Mouse (Mus musculus): ENCODE data around the gene Nol8. TPM values are rescaled to one million over a fixed set of nuclear protein-coding genes. Genes with fewer than 3 reads are reported as not detected.
A peak's percentile ranks its signal among the peaks of the same experiment; 100 is the strongest.

The Nol8 gene
- polyA plus RNA-seq, 1 experiment from 2014 or later = 27.8 TPM

- no peak overlapping the region for H3K4me2 ChIP-seq (replicated peaks; ENCODE audit: low read depth, low read length)
- no peaks in the 10 kb centered on the region for H3K4me1 ChIP-seq (replicated peaks; ENCODE audit: control insufficient read depth, insufficient read depth, low read length)
- H3K27me3 ChIP-seq (ENCODE audit: control insufficient read depth, insufficient read depth, low read length) = no peaks in the 10 kb centered on the region
- ATAC-seq (ENCODE audit: low FRiP score) = no peak
- 94% methylated on average over 2 of the region's 2 CpGs for WGBS
- no peak overlapping the region for H3K27ac ChIP-seq (ENCODE audit: low read depth, low read length)
- H3K9me3 ChIP-seq (ENCODE audit: control insufficient read depth, low read length) = no peaks in the 10 kb centered on the region
- no peak for DNase-seq (ENCODE audit: low spot score)
- no peak overlapping the region for H3K9ac ChIP-seq (ENCODE audit: low read depth, low read length)
- no peak overlapping the region for H3K4me3 ChIP-seq (ENCODE audit: low read depth, low read length)
- H3K36me3 ChIP-seq (ENCODE audit: control insufficient read depth, insufficient read depth, low read length) = no peaks in the 10 kb centered on the region
Observed at GRCm38 (mm10) chr13:49639965-49640364, 12.9 kb upstream of the Nol8 start.

- Histone ChIP-seq H3K4me3 (ENCODE audit: low read depth, low read length) (no peak overlapping the region), H3K9me3 (ENCODE audit: control insufficient read depth, low read length) (no peaks in the 10 kb centered on the region), H3K36me3 (ENCODE audit: control insufficient read depth, insufficient read depth, low read length) (no peaks in the 10 kb centered on the region), H3K9ac (ENCODE audit: low read depth, low read length) (no peak overlapping the region), H3K4me1 (replicated peaks; ENCODE audit: control insufficient read depth, insufficient read depth, low read length) (no peaks in the 10 kb centered on the region), H3K27ac (ENCODE audit: low read depth, low read length) (no peak overlapping the region), H3K4me2 (replicated peaks; ENCODE audit: low read depth, low read length) (no peak overlapping the region), H3K27me3 (ENCODE audit: control insufficient read depth, insufficient read depth, low read length) (no peaks in the 10 kb centered on the region)
- WGBS = 78% methylated on average over 6 of the region's 6 CpGs
- ATAC-seq (ENCODE audit: low FRiP score) (no peak), DNase-seq (ENCODE audit: low spot score) (no peak)
Observed at GRCm38 (mm10) chr13:49642650-49643049, 10.2 kb upstream of the Nol8 start.

GRCm38 (mm10) chr13:49643669-49644362 lies 9.1 kb upstream of the Nol8 start:
- no peaks in the 10 kb centered on the region for H3K9me3 ChIP-seq (ENCODE audit: control insufficient read depth, low read length)
- no peaks in the 10 kb centered on the region for H3K4me1 ChIP-seq (replicated peaks; ENCODE audit: control insufficient read depth, insufficient read depth, low read length)
- DNase-seq (ENCODE audit: low spot score) (no peak), ATAC-seq (ENCODE audit: low FRiP score) (no peak)
- no peak overlapping the region for H3K4me3 ChIP-seq (ENCODE audit: low read depth, low read length)
- no peak overlapping the region for H3K4me2 ChIP-seq (replicated peaks; ENCODE audit: low read depth, low read length)
- H3K9ac ChIP-seq (ENCODE audit: low read depth, low read length) = no peak overlapping the region
- H3K27me3 ChIP-seq (ENCODE audit: control insufficient read depth, insufficient read depth, low read length) = no peaks in the 10 kb centered on the region
- no peak overlapping the region for H3K27ac ChIP-seq (ENCODE audit: low read depth, low read length)
- no peaks in the 10 kb centered on the region for H3K36me3 ChIP-seq (ENCODE audit: control insufficient read depth, insufficient read depth, low read length)

- WGBS = 89% methylated on average over 2 of the region's 2 CpGs
- ATAC-seq (ENCODE audit: low FRiP score) (no peak), DNase-seq (ENCODE audit: low spot score) (peak; percentile 15)
- Histone ChIP-seq H3K9me3 (ENCODE audit: control insufficient read depth, low read length) (no peaks in the 10 kb centered on the region), H3K36me3 (ENCODE audit: control insufficient read depth, insufficient read depth, low read length) (no peaks in the 10 kb centered on the region), H3K4me2 (replicated peaks; ENCODE audit: low read depth, low read length) (no peak overlapping the region), H3K27me3 (ENCODE audit: control insufficient read depth, insufficient read depth, low read length) (no peaks in the 10 kb centered on the region), H3K4me1 (replicated peaks; ENCODE audit: control insufficient read depth, insufficient read depth, low read length) (no peaks in the 10 kb centered on the region), H3K4me3 (ENCODE audit: low read depth, low read length) (no peak overlapping the region), H3K9ac (ENCODE audit: low read depth, low read length) (no peak overlapping the region), H3K27ac (ENCODE audit: low read depth, low read length) (no peak overlapping the region)
Observed at GRCm38 (mm10) chr13:49644731-49645529, 7.9 kb upstream of the Nol8 start.

GRCm38 (mm10) chr13:49646019-49646418 lies 6.9 kb upstream of the Nol8 start:
- ATAC-seq (ENCODE audit: low FRiP score) (no peak), DNase-seq (ENCODE audit: low spot score) (no peak)
- Histone ChIP-seq H3K4me2 (replicated peaks; ENCODE audit: low read depth, low read length) (no peak overlapping the region), H3K9me3 (ENCODE audit: control insufficient read depth, low read length) (no peaks in the 10 kb centered on the region), H3K27me3 (ENCODE audit: control insufficient read depth, insufficient read depth, low read length) (no peaks in the 10 kb centered on the region), H3K4me1 (replicated peaks; ENCODE audit: control insufficient read depth, insufficient read depth, low read length) (no peaks in the 10 kb centered on the region), H3K36me3 (ENCODE audit: control insufficient read depth, insufficient read depth, low read length) (no peaks in the 10 kb centered on the region), H3K27ac (ENCODE audit: low read depth, low read length) (no peak overlapping the region), H3K4me3 (ENCODE audit: low read depth, low read length) (no peak overlapping the region), H3K9ac (ENCODE audit: low read depth, low read length) (no peak overlapping the region)
- 73% methylated on average over 1 of the region's 1 CpGs for WGBS

GRCm38 (mm10) chr13:49651136-49651535 lies 1.7 kb upstream of the Nol8 start:
- H3K4me3 ChIP-seq (ENCODE audit: low read depth, low read length) = no peak overlapping the region
- DNase-seq (ENCODE audit: low spot score) = no peak

GRCm38 (mm10) chr13:49651781-49652351 lies 1.0 kb upstream of the Nol8 start:
- Histone ChIP-seq H3K27me3 (ENCODE audit: control insufficient read depth, insufficient read depth, low read length) (no peaks in the 10 kb centered on the region), H3K4me2 (replicated peaks; ENCODE audit: low read depth, low read length) (peak overlapping the region; percentile 72), H3K36me3 (ENCODE audit: control insufficient read depth, insufficient read depth, low read length) (no peaks in the 10 kb centered on the region), H3K9me3 (ENCODE audit: control insufficient read depth, low read length) (no peaks in the 10 kb centered on the region), H3K4me1 (replicated peaks; ENCODE audit: control insufficient read depth, insufficient read depth, low read length) (no peaks in the 10 kb centered on the region), H3K4me3 (ENCODE audit: low read depth, low read length) (peak overlapping the region; percentile 79), H3K9ac (ENCODE audit: low read depth, low read length) (peak overlapping the region; percentile 38), H3K27ac (ENCODE audit: low read depth, low read length) (no peak overlapping the region)
- ATAC-seq (ENCODE audit: low FRiP score) (no peak), DNase-seq (ENCODE audit: low spot score) (no peak)
- 4% methylated on average over 4 of the region's 4 CpGs for WGBS

More at GRCm38 (mm10) chr13:49651136-49651535, 1.7 kb upstream of the Nol8 start:
- no peak overlapping the region for H3K4me2 ChIP-seq (replicated peaks; ENCODE audit: low read depth, low read length)
- H3K9me3 ChIP-seq (ENCODE audit: control insufficient read depth, low read length) = no peaks in the 10 kb centered on the region
- no peak overlapping the region for H3K9ac ChIP-seq (ENCODE audit: low read depth, low read length)
- H3K27me3 ChIP-seq (ENCODE audit: control insufficient read depth, insufficient read depth, low read length) = no peaks in the 10 kb centered on the region
- 48% methylated on average over 2 of the region's 2 CpGs for WGBS
- ATAC-seq (ENCODE audit: low FRiP score) = no peak
- no peak overlapping the region for H3K27ac ChIP-seq (ENCODE audit: low read depth, low read length)
- no peaks in the 10 kb centered on the region for H3K36me3 ChIP-seq (ENCODE audit: control insufficient read depth, insufficient read depth, low read length)
- H3K4me1 ChIP-seq (replicated peaks; ENCODE audit: control insufficient read depth, insufficient read depth, low read length) = no peaks in the 10 kb centered on the region

GRCm38 (mm10) chr13:49653180-49653541 lies 283 bp downstream of the Nol8 start:
- Histone ChIP-seq H3K27ac (ENCODE audit: low read depth, low read length) (no peak overlapping the region), H3K4me2 (replicated peaks; ENCODE audit: low read depth, low read length) (peak overlapping the region; percentile 80), H3K36me3 (ENCODE audit: control insufficient read depth, insufficient read depth, low read length) (no peaks in the 10 kb centered on the region), H3K4me3 (ENCODE audit: low read depth, low read length) (peak overlapping the region; percentile 79), H3K9me3 (ENCODE audit: control insufficient read depth, low read length) (no peaks in the 10 kb centered on the region), H3K4me1 (replicated peaks; ENCODE audit: control insufficient read depth, insufficient read depth, low read length) (no peaks in the 10 kb centered on the region), H3K9ac (ENCODE audit: low read depth, low read length) (peak overlapping the region; percentile 61), H3K27me3 (ENCODE audit: control insufficient read depth, insufficient read depth, low read length) (no peaks in the 10 kb centered on the region)
- under 1% methylated on average over 15 of the region's 16 CpGs for WGBS
- ATAC-seq (ENCODE audit: low FRiP score) (peak; percentile 79), DNase-seq (ENCODE audit: low spot score) (no peak)
